Mouse (Mus musculus): Measurements from ENCODE around the gene Ccp110. TPM values are rescaled to one million over a fixed set of nuclear protein-coding genes. Genes with fewer than 3 reads are reported as not detected.

Gene Ccp110
- total RNA-seq (2021): 10 to 100 TPM; 13.5 to 15.3 TPM
- long read RNA-seq, experiment 1, partial matches to known transcripts: 0 of 1 reads
- long read RNA-seq, experiment 1, other reads (novel, unspliced or antisense): 1 of 1 reads
- long read RNA-seq, experiment 2, partial matches to known transcripts: 1 of 2 reads
- long read RNA-seq, experiment 2, other reads (novel, unspliced or antisense): 1 of 2 reads

DNA sequence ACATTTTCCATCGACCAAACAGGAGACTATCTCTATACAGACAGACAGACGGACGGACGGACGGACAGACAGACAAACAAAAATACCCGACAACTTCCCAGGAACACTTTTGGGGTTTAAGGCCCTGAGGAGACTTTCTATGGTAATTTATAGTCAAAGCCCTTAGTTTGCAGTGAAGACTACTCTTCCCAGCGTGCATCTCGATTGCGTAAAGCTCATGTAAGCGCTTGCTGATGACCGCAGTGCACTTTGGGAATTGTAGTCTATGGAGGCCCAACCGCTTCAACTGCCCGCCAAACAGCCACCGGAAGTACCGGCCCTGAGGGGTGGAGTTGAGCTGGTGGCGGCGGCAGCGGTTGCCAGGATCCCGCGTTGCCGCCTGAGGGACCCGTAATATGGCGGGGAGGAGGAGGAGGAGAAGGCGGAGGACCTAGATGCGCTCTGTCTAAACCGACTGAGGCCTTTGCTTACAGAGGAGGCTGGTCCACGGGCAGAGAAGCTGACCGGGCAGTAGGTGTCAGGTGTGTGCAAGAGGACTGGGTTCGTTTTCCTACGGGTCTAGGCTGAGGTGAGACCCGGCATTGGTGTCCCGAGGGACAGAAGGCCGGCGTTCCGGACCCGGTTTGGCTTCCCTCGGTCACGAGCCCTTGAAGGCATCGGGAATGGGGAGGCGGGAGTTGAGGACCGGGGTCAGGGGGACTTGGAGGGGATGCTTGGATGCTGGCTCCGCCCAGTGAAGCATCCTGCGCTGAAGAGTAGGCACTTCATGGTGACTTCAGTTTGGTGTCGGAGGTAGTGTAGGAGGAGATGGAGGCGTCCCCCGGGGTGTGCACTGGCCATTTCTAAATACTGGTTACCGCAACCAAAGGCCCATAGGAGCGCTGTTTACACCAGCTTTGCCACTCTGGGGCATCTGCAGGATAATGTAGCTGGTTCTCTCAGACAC lies at the start of gene Ccp110:
Gene Ccp110, plus strand, starts transcription at position 325 of the 946 bp plus-strand sequence.
- peak; percentile 66 to 81 for DNase-seq (ENCODE audit: low spot score in 2 of 2)

DNA sequence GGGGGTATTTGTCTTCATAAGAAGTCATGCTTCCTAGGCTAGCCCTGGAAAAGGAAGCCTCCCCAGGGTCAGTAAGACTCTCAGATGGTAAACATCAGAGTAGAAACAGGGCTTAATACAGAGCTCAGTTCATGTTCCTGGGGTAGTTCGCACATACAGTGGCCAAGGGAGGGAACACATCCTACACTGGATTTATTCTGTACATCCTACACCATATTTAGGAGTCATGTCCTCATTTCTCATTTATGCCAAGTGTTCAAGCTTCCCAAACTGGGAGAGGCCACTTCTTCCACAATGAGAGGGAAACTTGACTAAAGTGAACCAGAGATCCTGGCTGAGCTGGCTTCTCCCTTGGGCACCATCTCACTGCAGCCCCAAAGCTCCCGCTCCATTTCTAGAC lies 44.6 kb upstream of the Ccp110 start:
- DNase-seq (ENCODE audit: low spot score in 2 of 2): no peak

DNA sequence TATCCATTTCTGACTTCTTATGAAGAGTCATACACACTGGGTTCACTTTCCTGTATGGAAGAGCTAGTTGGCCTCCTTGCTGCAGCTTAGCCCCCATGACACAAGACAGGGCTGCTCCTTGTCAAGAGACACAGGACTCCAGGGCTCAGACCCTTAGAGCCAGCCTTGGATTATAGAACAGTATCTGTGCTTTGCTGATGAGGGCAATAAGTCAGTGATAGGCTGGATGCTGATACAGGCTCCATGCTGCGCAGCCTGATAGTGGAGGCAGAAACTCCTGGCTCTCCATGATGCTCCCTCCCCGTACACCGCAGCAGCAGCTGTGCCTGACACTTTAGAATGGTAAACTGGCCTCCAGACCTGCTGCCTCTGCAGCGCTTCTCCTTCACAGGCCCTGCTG lies 42.2 kb upstream of the Ccp110 start:
- no peak for DNase-seq (ENCODE audit: low spot score in 2 of 2)

DNA sequence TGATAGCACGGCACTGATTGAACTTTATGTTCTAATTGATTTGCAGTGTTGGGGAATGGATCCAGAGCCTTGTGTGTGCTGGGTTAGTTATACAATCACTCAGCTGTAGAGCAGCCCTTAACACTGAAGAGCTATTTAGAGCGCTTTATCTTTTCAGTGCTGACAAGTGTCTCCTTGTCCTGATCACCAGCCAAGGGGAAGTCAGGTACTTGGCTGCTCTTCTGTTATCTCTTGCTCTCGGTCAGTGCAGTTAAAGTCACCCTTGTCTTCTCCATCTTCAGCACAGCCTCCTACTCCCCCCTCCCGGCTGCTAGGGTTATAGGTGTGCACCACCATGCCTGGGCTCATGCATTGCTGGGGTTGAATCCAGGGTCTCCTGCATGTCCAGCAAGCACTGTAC lies 35.5 kb upstream of the Ccp110 start:
- DNase-seq (ENCODE audit: low spot score in 2 of 2): no peak

DNA sequence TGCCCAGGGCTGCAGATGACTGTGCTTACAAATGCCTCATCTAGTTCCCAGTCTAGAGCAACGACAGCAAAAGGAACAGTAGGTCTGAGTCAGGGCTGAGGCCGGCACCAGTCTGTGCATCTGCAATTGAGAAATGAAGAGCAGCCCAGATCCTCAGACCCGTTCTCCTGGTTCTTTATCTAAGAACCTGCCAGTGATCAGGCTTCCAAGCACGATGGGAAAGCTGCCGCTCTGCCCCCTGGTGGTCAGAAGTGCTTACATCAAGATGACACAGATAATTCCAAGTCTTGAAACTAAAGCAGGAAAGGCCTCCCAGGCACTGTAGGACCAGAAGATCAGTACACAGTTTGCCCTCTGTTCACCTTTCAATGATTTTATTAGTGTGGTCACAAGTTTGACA lies 24.2 kb upstream of the Ccp110 start:
- DNase-seq (ENCODE audit: low spot score in 2 of 2): peak; percentile 42 to 60

DNA sequence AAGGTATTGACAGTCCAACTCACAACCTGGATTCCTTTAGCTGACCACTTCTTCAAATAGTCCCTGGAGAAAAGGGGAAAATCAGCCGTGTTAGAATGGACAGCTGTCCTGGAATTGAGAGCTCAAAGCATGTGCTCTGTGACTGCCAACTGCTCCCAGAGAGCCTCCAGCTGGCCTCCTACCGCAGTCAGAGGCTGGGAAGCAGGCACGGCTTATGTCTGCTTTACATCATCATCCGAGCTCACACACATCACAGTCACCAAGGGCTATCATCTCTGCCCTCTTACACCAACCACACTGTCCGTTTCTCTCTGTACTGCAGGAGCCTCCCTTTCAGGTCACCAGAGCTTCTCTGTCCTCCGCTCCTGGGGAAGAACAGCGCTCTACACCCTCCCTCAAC lies 23.3 kb upstream of the Ccp110 start:
- DNase-seq (ENCODE audit: low spot score in 2 of 2): no peak

DNA sequence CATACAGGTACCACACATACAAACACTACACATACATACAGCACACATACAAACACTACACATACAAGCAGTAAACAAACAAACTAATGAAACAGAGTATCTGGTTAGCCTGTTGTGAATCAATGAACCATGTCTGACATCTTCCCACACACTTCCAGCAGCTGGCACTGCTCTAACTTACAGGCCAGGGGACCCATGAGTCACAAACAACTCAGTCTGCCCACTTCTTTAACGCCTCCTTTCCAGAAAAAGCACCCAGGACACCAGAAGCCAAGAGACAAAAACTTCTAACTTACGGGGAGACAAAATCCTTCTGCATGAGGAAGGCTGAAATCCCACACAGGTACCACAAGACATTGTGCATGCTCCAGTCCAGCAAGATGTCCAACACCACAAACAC lies 21.1 kb upstream of the Ccp110 start:
- no peak for DNase-seq (ENCODE audit: low spot score in 2 of 2)

DNA sequence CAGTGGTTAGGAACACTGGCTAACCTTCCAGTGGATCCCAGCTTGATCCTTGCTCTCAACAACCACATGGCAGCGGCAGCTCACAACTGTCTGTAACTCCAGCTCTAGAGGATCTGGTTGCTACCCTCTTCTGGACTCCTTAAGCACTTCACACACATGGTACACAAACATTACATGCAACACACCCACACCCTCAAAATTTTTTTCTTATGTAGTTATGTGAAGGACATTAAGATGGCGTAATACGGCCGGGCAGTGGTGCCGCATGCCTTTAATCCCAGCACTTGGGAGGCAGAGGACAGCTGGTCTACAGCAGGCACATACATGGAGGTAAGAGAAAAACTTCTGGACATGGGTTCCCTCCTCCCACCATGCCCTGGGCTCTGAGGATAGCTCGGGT lies 16.2 kb upstream of the Ccp110 start:
- no peak for DNase-seq (ENCODE audit: low spot score in 2 of 2)

DNA sequence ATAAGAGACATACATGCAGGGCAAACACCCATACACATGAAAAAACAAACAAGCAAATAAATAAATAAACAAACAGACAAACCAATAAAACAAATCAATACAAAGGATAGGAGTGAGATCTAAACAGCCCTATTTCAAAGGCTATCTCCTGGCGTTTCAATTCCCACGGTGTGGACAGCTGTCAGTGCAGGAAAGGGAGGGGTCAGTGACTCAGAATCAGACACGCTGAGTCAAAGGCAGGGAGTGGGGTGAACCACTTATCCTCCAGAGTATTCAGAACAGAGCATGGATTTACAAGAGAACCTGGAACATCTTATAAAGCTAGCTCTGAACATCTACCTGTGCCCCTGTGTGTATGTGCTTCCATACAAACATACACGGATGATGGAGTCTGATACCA lies 15.2 kb upstream of the Ccp110 start:
- DNase-seq (ENCODE audit: low spot score in 2 of 2): no peak

DNA sequence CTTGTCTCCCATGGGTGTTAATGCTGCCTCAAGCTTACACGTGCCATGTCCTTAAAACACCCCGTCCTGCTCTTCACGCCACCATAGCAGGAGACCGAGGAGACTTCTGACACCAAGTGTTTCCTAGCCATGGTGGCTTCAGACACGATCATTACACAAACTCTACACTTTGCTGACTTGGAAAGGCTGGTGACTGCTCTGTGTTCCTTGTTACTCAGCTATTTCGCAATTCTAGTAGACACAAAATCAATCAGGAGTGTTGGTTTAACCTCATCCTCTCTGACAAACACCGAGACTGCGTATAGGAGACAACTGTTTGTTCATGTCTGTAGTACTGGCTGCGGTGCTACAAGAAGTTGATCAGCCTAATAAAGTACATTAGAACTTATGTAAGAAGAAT lies 13.5 kb upstream of the Ccp110 start:
- no peak for DNase-seq (ENCODE audit: low spot score in 2 of 2)

DNA sequence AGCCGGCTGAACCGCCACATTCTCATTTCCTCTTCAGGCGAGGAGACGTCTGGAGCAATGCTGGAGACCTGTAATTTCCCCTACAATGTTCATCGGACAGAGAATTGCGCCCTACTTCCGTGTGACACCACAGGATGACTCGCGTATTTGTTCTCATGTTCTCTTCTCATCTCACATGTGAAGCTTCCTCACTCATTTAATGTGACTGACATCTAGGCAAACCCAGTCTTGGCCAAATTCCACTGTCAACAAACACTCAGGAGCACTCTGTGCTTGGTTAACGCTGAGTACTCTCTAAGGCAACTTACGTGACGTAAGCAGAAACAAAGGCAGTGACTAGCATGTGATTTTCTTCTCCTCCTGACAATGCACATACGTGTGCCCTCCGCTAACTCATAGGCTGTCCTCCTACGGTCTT lies 9.2 kb upstream of the Ccp110 start:
- no peak for DNase-seq (ENCODE audit: low spot score in 2 of 2)

DNA sequence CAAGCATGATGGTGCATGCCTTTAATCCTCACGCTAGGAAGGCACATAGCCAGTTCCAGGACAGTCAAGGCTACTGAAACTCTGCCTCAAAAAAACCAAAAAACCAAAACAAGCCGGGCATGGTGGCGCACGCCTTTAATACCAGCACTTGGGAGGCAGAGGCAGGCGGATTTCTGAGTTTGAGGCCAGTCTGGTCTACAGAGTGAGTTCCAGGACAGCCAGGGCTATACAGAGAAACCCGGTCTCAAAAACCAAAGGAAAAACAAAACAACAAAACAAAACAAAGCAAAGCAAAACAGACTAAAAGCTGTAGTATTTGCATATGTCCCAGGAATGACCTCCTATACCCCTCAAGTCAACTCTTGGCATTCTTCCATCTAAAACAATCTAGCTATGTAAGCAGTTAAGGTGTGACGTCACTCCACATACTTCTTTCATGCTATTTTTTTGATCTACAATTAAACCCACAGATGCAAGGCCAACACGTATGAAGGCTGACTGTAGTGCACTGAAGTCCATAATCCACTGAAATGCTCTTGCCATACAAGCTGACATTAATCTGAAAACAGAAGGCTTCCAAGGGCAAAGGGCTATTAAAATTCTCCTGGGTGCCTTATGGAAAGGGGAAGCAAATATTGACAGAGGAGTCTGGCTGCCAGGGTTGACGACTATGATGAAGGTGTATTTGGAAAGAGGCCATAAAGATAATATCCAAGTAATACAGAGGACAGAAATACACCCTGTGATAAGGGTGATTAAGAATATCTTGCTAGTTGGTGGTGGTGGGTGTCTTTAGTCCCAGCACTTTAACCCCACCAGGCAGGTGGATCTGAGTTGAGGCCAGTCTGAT lies 8.1 kb upstream of the Ccp110 start:
- DNase-seq (ENCODE audit: low spot score in 2 of 2): no peak

DNA sequence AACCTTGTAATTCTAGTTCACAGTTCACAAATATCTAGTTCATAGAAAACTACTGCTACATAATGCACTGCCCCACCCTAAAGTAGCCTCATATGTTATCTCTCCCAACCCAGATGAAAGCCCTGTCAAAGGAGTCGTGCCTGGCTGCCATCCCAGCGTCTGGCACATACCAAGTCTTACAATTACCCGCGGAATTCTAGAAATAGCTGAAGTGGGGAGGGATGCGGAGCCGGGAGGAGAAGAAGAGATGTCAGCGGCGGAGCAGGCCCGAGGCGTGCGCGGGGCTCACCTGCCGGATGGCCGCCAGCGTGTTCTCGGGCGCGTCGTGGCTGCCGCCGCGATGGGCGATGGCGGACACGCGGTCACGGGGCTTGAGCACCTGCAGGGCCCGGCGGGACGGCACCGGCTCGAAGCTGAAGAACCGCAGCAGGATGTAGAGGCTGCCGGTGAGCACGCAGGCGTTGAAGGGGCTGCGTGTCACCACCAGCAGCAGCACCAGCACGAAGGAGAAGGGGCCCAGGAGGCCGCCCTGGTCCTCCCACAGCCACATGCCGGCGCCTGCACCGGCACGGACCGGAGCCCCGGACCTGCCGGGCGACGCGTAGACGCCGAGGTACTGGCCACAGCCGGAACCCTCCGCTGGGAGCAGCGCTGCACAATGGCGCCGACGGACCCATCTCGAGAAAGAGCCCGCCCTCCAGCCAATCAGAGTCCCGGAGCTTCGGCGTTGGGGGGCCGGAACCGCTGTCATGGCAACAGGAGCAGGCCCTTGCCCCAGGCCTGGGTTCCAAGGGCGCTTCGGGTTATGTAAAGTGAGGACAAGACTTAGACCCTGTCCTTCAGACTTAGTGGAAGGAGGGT lies 7.0 kb upstream of the Ccp110 start, which contains the start of gene Gde1:
Gene Gde1, minus strand, starts transcription at position 678 of the 861 bp plus-strand sequence.
- DNase-seq (ENCODE audit: low spot score in 2 of 2): peak; percentile 86 to 90

DNA sequence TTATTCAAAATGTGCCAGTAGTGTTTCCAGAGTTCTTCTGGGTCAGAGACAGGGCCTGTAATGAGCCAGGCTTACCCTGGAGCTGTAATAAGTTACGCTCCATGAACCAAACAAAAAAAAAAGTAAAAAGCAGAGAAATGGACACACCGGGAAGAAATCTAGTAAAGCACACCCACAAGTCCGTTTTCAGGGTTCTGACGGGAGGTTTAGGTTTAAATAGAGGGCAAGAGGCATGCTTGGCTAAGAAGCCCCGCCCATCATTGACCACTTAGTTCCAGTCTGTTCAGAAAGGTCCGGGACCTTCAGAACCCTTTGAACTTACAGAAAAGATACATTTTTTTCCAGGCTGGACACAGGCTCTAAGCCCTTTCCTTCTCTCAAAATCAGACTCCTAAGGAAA lies 6.3 kb upstream of the Ccp110 start:
- DNase-seq (ENCODE audit: low spot score in 2 of 2): no peak

DNA sequence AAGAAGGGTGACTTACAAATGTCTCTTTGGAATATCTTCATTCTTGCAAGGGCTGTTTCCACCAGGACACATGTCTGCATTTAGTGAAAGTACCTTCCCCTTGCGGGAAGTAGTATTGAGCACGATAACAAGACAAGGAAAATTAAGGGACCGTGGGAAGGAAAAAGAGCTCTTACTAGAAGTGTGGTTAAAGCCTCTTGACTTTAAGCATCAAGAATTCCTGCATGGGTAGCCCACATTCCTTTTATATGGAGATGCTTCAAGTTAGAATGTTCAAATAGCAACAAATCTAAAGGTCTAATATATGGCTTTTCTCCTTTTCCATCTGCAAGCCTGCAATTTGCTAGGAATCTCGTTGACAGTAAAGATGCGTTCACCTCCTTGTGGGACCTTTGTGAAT lies 5.9 kb upstream of the Ccp110 start:
- DNase-seq (ENCODE audit: low spot score in 2 of 2): no peak

DNA sequence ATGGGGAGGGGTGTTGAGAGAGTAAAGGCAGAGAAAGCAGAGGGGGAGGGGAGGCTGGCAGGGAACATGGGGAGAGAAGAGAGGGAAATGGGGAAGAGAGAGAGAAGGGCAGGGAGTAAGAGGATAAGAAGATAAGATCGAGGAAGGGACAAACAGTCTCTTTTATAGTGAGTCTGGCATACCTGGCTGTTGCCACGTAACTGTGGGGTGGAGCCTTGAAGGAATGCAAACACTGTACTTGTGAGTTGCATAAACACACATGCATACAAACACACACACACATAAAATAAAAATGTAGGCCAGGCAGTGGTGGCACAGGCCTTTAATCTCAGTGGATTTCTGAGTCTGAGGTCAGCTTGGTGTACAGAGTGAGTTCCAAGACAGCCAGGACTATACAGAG lies 5.1 kb upstream of the Ccp110 start:
- no peak for DNase-seq (ENCODE audit: low spot score in 2 of 2)

DNA sequence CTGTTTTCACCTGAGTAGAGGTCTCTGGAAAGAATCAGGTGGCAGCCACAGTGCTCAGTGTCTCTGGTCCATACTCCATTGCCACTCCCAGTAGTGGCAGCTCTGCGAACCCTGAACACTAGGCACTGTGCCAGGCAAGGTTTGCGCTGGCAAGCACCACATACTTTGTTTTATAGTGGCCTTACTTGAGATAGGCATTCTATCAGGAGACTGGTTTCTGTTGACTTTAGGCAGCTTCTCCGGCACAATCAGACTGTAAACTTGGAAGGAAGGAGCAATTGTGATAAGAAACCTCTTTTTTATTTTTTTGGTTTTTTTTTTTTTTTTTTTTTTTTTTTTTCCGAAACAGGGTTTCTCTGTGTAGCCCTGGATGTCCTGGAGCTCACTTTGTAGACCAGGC lies 4.3 kb upstream of the Ccp110 start:
- DNase-seq (ENCODE audit: low spot score in 2 of 2): no peak

DNA sequence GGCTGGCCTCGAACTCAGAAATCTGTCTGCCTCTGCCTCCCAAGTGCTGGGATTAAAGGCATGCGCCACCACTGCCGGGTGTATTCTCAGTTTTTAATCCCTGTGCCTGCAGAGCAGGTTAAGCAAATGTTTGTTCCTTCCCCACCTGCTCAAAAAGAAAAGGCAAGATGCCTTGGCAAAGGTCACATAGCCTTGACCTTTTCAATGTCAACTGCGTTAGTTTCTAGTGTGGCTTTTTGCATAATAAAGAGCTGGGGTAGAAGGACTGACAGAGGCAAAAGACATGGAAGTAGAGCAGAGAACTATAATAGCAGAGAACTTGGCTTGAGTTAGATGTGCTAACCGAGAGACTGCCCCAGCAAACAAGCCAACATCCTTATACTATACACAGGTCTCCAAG lies 1.6 kb upstream of the Ccp110 start:
- DNase-seq (ENCODE audit: low spot score in 2 of 2): no peak

DNA sequence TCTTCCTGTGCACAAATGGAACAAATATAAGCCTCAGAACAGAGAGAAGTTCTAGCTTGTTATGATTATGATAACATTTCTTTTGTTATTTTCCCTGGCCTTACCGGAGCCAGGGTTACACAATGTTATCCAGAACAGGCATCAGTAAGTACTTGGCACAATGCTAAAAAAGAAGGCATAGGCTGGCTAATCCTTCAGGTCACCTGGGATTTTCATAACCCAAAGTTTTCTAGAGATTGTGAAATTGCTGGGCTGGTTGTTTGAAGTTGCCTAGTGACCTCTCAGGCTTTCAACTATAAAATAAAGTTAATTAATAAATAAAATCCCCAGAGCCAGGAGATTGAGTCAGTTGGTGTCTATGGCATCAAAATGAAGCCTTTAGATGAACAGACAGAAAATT lies 2.5 kb downstream of the Ccp110 start:
- DNase-seq (ENCODE audit: low spot score in 2 of 2): no peak

DNA sequence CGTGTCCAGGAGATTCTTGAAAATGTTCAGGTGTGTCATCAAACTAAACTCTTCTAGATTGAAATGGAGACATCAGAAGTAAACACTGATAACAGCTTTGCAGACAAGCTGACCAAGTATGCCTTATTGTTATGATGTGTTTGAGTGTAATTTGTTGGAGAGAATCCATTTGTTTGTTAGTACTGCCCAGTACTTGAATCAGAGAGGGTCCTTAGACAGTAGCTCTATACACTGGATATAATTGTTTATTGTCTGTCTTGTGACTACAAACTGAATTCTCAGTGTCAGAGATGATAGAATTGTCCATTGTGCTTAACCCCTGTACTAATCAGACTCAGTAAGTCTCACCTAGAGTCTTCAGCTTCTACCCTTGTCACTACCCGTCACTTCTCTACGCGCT lies 5.7 kb downstream of the Ccp110 start:
- no peak for DNase-seq (ENCODE audit: low spot score in 2 of 2)

DNA sequence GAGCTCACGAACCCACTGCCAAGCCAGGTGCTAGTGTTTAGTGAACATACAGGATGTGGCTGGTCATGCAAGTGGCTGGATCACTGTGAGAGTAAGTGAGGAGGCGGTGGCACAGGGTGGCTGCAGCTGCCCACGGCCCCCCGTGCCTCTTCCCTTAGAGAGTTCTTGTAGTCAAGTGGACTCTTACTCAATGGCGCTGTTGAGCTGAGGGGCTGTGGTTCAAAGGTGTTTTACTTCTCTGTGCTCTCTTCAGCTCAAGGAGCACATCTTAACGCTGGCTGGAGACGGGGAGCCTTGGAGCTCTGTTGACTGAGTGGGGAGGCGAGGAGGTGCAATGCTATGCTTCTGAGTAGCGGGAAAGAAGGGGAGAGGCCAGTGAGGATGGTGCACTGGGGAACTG lies 11.6 kb downstream of the Ccp110 start:
- DNase-seq (ENCODE audit: low spot score in 2 of 2): no peak
